Mouse (Mus musculus) C2C12 (cell line): ENCODE results near the gene Ece1.

ENCODE experiments used
- CEBPB ChIP-seq: IDR thresholded peaks from one replicate; pipeline ENCODE4 v1.6.1; 2011; ENCODE audit warnings: low read depth, mild to moderate bottlenecking, control low read depth, moderate library complexity
- CTCF ChIP-seq: IDR thresholded peaks from one replicate; pipeline ENCODE4 v1.5.1; 2011; ENCODE audit not compliant: control insufficient read depth, insufficient read depth, insufficient read length
- FOSL1 ChIP-seq: IDR thresholded peaks from one replicate; pipeline ENCODE4 v1.8.0; 2011; ENCODE audit warnings: mild to moderate bottlenecking, low read length; ENCODE audit not compliant: poor library complexity, insufficient read depth, severe bottlenecking
- MAX ChIP-seq: IDR thresholded peaks from one replicate; pipeline ENCODE4 v1.6.1; 2011; ENCODE audit warnings: mild to moderate bottlenecking, control low read depth
- MYOD1 ChIP-seq: IDR thresholded peaks from one replicate; pipeline ENCODE4 v1.6.1; 2011; ENCODE audit warnings: low read depth; ENCODE audit not compliant: control insufficient read depth, insufficient read length
- MYOG ChIP-seq: IDR thresholded peaks from one replicate; pipeline ENCODE4 v1.6.1; 2011; ENCODE audit not compliant: control insufficient read depth, insufficient read length; ENCODE audit errors: extremely low read depth
- USF1 ChIP-seq: IDR thresholded peaks from one replicate; pipeline ENCODE4 v1.6.1; 2011; ENCODE audit warnings: low read depth, mild to moderate bottlenecking, control low read depth, moderate library complexity

- TF ChIP-seq CEBPB, result no peak
- TF ChIP-seq CTCF, result no peak
- TF ChIP-seq MYOG, result no peak
- no peak for TF ChIP-seq USF1
- TF ChIP-seq MAX, result no peak
- no peak for TF ChIP-seq MYOD1
- TF ChIP-seq FOSL1, result no peak
These were observed 3.7 kb upstream of the Ece1 start for GRCm38 (mm10) chr4:137858371-137858770.
